15 mouse cellular contexts compared by ENCODE assay signal in genomic region chr13:34780856-34781610, GRCm38 (mm10). TPM values are rescaled to one million over a fixed set of nuclear protein-coding genes. Genes with fewer than 3 reads are reported as not detected.
DNase-seq lines count a peak whose midpoint lies in the region; ATAC-seq and TF ChIP-seq lines count a peak whose summit lies in the region.
"Had no signal": no experiment of that assay in that cellular context is flagged by ENCODE, and none has a peak within 500 bp of the region (broad histone marks: within the 10 kb centered on the region; RNA-seq: fewer than 3 reads in every experiment).

No protein-coding gene starts in this region.

- no peak for ATAC-seq in heart, postnatal 0 days (ENCODE audit: insufficient read depth, low read depth)
- ATAC-seq: midbrain, embryonic 13.5 days had no signal

- H3K9me3 ChIP-seq in heart, postnatal 0 days (replicated peaks; ENCODE audit: control insufficient read depth, low read length) = no peaks in the 10 kb centered on the region
- H3K9me3 ChIP-seq: forebrain, embryonic 12.5 days; midbrain, embryonic 13.5 days; neural tube, embryonic 13.5 days had no signal

- no peak for TF ChIP-seq EP300 in heart, postnatal 0 days (IDR thresholded peaks at IDR 0.05; ENCODE audit: low read depth)

- no peak overlapping the region for H3K4me2 ChIP-seq in heart, postnatal 0 days (ENCODE audit: low read depth, low read length)
- H3K4me2 ChIP-seq: forebrain, embryonic 12.5 days; midbrain, embryonic 13.5 days; neural tube, embryonic 13.5 days had no signal

- no peak overlapping the region for H3K27ac ChIP-seq in kidney, adult 2 months (ENCODE audit: insufficient read depth, low read depth, low read length)
- peak overlapping the region; percentile 53 for H3K27ac ChIP-seq in heart, postnatal 0 days (ENCODE audit: low read depth)
- no peak overlapping the region for H3K27ac ChIP-seq in left cerebral cortex, adult 2 months
- H3K27ac ChIP-seq: forebrain, embryonic 12.5 days; layer of hippocampus, adult 2 months; midbrain, embryonic 13.5 days; neural tube, embryonic 13.5 days had no signal

- TF ChIP-seq POLR2A in kidney, adult 2 months (IDR thresholded peaks at IDR 0.05; ENCODE audit: low read depth, low read length) = no peak

- H3K9ac ChIP-seq in heart, postnatal 0 days (replicated peaks; ENCODE audit: low read depth, low read length) = no peak overlapping the region
- H3K9ac ChIP-seq: forebrain, embryonic 12.5 days; midbrain, embryonic 13.5 days; neural tube, embryonic 13.5 days had no signal

- peak; percentile 63 for DNase-seq in kidney, adult 2 months
- DNase-seq in kidney, adult 11 months = no peak
- DNase-seq in heart, postnatal 0 days (ENCODE audit: low spot score) = peak; percentile 15
- peak; percentile 56 for DNase-seq in kidney, postnatal 10 days
- DNase-seq in lung, postnatal 10 days = peak; percentile 76
- DNase-seq in left cerebral cortex, postnatal 10 days (ENCODE audit: extremely low spot score in 1 of 2, low spot score in 2 of 2) = no peak
- no peak for DNase-seq in left cerebral cortex, adult 2 months (ENCODE audit: extremely low spot score in 1 of 2, low spot score in 2 of 2)
- DNase-seq: gastrocnemius, postnatal 36 days; thymus, adult 2 months had no signal

- H3K27me3 ChIP-seq in kidney, adult 2 months (replicated peaks; ENCODE audit: control insufficient read depth, insufficient read depth, low read length) = no peaks in the 10 kb centered on the region
- no peaks in the 10 kb centered on the region for H3K27me3 ChIP-seq in heart, postnatal 0 days (ENCODE audit: control insufficient read depth, insufficient read depth, low read length)
- H3K27me3 ChIP-seq: forebrain, embryonic 12.5 days; midbrain, embryonic 13.5 days; neural tube, embryonic 13.5 days had no signal

- intact Hi-C loops in left cerebral cortex, postnatal 10 days (cut with DNase I) = no loop called here
- intact Hi-C loops in left cerebral cortex, adult 2 months (cut with DNase I) = no loop called here

- H3K4me3 ChIP-seq in kidney, adult 2 months (ENCODE audit: insufficient read depth, low read depth, low read length) = no peak overlapping the region
- H3K4me3 ChIP-seq in heart, postnatal 0 days (ENCODE audit: low read depth, low read length) = no peak overlapping the region
- no peak overlapping the region for H3K4me3 ChIP-seq in left cerebral cortex, adult 2 months
- H3K4me3 ChIP-seq: forebrain, embryonic 12.5 days; layer of hippocampus, adult 2 months; midbrain, embryonic 13.5 days; neural tube, embryonic 13.5 days had no signal

- H3K36me3 ChIP-seq in kidney, adult 2 months (ENCODE audit: control insufficient read depth, insufficient read depth, low read length) = no peaks in the 10 kb centered on the region
- H3K36me3 ChIP-seq in heart, postnatal 0 days (replicated peaks; ENCODE audit: control insufficient read depth, insufficient read depth, low read length) = no peaks in the 10 kb centered on the region
- H3K36me3 ChIP-seq: forebrain, embryonic 12.5 days; midbrain, embryonic 13.5 days; neural tube, embryonic 13.5 days had no signal

- H3K4me1 ChIP-seq in kidney, adult 2 months (ENCODE audit: control insufficient read depth, insufficient read depth, low read length) = no peaks in the 10 kb centered on the region
- H3K4me1 ChIP-seq in heart, postnatal 0 days (ENCODE audit: control insufficient read depth, insufficient read depth) = peaks cover 14% of the 10 kb centered on the region
- H3K4me1 ChIP-seq: midbrain, embryonic 13.5 days had no signal

- WGBS in kidney, adult 2 months = 45% methylated on average over 7 of the region's 7 CpGs
- WGBS in heart, postnatal 0 days = 45% methylated on average over 7 of the region's 7 CpGs

- TF ChIP-seq CTCF in kidney, adult 2 months (conservative IDR thresholded peaks at IDR 0.05; ENCODE audit: insufficient read depth, insufficient read length, low read depth, low read length) = no peak
- TF ChIP-seq CTCF in heart, postnatal 0 days (IDR thresholded peaks at IDR 0.05; ENCODE audit: low read depth) = no peak
- no peak; the same call in 1 of the 2 replicates for TF ChIP-seq CTCF in left cerebral cortex, adult 2 months (IDR thresholded peaks at IDR 0.05)

RNA-seq across cellular contexts. Expression of gene Fam50b, which starts 46.4 kb away (rescaled TPM):
- polyA plus RNA-seq in kidney, adult 2 months (2012; rRNA removed) = 0.09 TPM in 1 of 2 replicates, not detected in the other
- total RNA-seq in heart, postnatal 0 days (2014; rRNA removed; ENCODE audit: low replicate concordance) = not detected in 2 replicates
- polyA plus RNA-seq in heart, postnatal 0 days (2015; fragmentation: Nextera tagmentation; extraction: Ambion mirVana) = not detected in 2 replicates
- total RNA-seq in left cerebral cortex, postnatal 10 days (2021) = not detected
- not detected for total RNA-seq in left cerebral cortex, adult 2 months (2021)
- total RNA-seq: gastrocnemius, postnatal 36 days; layer of hippocampus, adult 2 months; liver, adult 2 months had no signal
- polyA plus RNA-seq: cortical plate, adult 2 months; forebrain, embryonic 12.5 days; midbrain, embryonic 13.5 days; neural tube, embryonic 13.5 days; thymus, adult 2 months had no signal

Comparison
In these comparisons a context has a peak if more than half of its experiments do, and no peak if none do; other contexts are left out.
1. DNase-seq: peak in kidney, adult 2 months (single experiment), heart, postnatal 0 days (single experiment), kidney, postnatal 10 days (single experiment) and lung, postnatal 10 days (single experiment); none in kidney, adult 11 months (single experiment), left cerebral cortex, postnatal 10 days (0 of 2) and left cerebral cortex, adult 2 months (0 of 2).